ENCODE assay signal across 18 mouse cellular contexts in the genomic region with DNA sequence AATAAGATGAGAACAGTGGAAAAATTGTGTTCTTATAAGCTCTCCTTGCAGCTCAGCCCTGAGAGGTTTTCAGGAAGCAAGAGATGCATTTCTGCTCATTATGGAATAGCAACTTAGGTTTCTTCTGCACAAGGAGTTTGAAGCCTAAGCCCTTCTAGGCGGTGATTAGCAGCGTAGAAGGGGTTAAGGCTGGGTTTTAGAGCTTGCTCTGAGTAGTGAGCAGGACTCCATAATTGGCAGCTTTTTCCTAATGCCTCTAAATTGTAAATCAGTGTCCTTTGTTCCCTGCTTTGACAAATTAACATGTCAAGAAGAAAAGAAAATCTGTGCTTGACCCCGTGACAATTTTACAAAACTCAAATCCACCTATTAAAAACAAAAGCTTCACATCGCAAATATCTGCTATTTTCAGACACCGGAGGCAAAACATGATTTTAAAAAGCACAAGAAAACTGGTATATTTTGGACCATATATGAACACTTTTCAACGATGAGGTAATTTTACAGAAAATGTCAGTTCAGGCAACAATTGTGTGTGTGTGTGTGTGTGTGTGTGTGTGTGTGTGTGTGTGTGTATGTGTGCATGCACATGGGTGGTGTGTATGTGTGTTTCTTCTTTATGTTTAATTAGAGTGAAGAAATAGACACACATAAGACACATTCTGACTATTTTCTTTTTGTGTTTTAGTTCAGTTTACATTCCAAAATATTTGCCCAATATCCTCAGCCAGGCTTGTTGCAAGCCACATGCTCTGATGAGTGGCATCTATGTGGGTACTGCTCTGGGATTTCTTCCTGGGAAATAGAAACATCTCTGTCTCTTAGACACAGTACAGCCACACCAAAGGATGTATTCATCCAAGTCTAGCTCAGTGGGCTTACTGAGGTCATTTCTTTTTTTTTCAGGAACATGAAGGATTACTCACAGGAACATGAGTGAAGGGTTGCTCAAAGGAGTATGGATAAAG.
A peak's percentile ranks its signal among the peaks of the same experiment; 100 is the strongest.
DNase-seq lines count a peak whose midpoint lies in the region; ATAC-seq and TF ChIP-seq lines count a peak whose summit lies in the region.
"Had no signal": no experiment of that assay in that cellular context is flagged by ENCODE, and none has a peak within 500 bp of the region (broad histone marks: within the 10 kb centered on the region; RNA-seq: fewer than 3 reads in every experiment).

No protein-coding gene starts in this region.

- no peak for TF ChIP-seq POLR2A in brain, embryonic 14.5 days (IDR thresholded peaks at IDR 0.05; ENCODE audit: borderline replicate concordance, extremely low read depth, insufficient read depth, insufficient read length, poor library complexity, severe bottlenecking)

- peaks cover 27% of the 10 kb centered on the region for H3K4me1 ChIP-seq in forebrain, embryonic 12.5 days
- H3K4me1 ChIP-seq in hindbrain, embryonic 13.5 days (replicated peaks): peaks cover 14% of the 10 kb centered on the region
- H3K4me1 ChIP-seq in midbrain, embryonic 15.5 days: peaks cover 19% of the 10 kb centered on the region
- H3K4me1 ChIP-seq: embryonic facial prominence, embryonic 12.5 days; megakaryocyte, embryonic 14.5 days had no signal

- 16% methylated on average over 6 of the region's 6 CpGs for WGBS in forebrain, embryonic 12.5 days
- WGBS in hindbrain, embryonic 13.5 days: 42% methylated on average over 6 of the region's 6 CpGs
- WGBS in midbrain, embryonic 15.5 days: 23% methylated on average over 6 of the region's 6 CpGs

- no peak overlapping the region for H3K4me3 ChIP-seq in forebrain, embryonic 12.5 days (replicated peaks)
- H3K4me3 ChIP-seq in hindbrain, embryonic 13.5 days: no peak overlapping the region
- no peak overlapping the region for H3K4me3 ChIP-seq in midbrain, embryonic 15.5 days
- H3K4me3 ChIP-seq: embryonic facial prominence, embryonic 12.5 days; megakaryocyte, embryonic 14.5 days had no signal

- ATAC-seq in forebrain, embryonic 12.5 days (ENCODE audit: low FRiP score): peak; percentile 89
- ATAC-seq in hindbrain, embryonic 13.5 days (ENCODE audit: low FRiP score): no peak
- no peak for ATAC-seq in midbrain, embryonic 15.5 days (replicated peaks)
- no peak for ATAC-seq in inflammation-experienced regulatory T-cells, adult 6 months
- ATAC-seq: liver, postnatal 0 days had no signal

- intact Hi-C loops in heart, postnatal 36 days (cut with DNase I): no loop called here

- no peak for TF ChIP-seq CTCF in brain, embryonic 14.5 days (IDR thresholded peaks at IDR 0.05; ENCODE audit: borderline replicate concordance, extremely low read depth, insufficient read depth, insufficient read length)

- H3K36me3 ChIP-seq in forebrain, embryonic 12.5 days (replicated peaks): no peaks in the 10 kb centered on the region
- H3K36me3 ChIP-seq in hindbrain, embryonic 13.5 days: no peaks in the 10 kb centered on the region
- no peaks in the 10 kb centered on the region for H3K36me3 ChIP-seq in midbrain, embryonic 15.5 days (replicated peaks)
- H3K36me3 ChIP-seq: embryonic facial prominence, embryonic 12.5 days; G1E had no signal

- peak overlapping the region; percentile 79 for H3K27ac ChIP-seq in forebrain, embryonic 12.5 days
- H3K27ac ChIP-seq in hindbrain, embryonic 13.5 days: peak overlapping the region; percentile 30
- H3K27ac ChIP-seq in midbrain, embryonic 15.5 days: peak overlapping the region; percentile 26; the same call in 1 of the 2 replicates
- H3K27ac ChIP-seq: embryonic facial prominence, embryonic 12.5 days had no signal

- H3K9me3 ChIP-seq in forebrain, embryonic 12.5 days: no peaks in the 10 kb centered on the region
- H3K9me3 ChIP-seq in hindbrain, embryonic 13.5 days: no peaks in the 10 kb centered on the region
- no peaks in the 10 kb centered on the region for H3K9me3 ChIP-seq in midbrain, embryonic 15.5 days
- H3K9me3 ChIP-seq: embryonic facial prominence, embryonic 12.5 days had no signal

- no peak overlapping the region for H3K4me2 ChIP-seq in forebrain, embryonic 12.5 days
- H3K4me2 ChIP-seq in hindbrain, embryonic 13.5 days: no peak overlapping the region
- H3K4me2 ChIP-seq in midbrain, embryonic 15.5 days: no peak overlapping the region
- H3K4me2 ChIP-seq: embryonic facial prominence, embryonic 12.5 days; heart, embryonic 11.5 days had no signal

- H3K9ac ChIP-seq in forebrain, embryonic 12.5 days: no peak overlapping the region; the same call in 1 of the 2 replicates
- no peak overlapping the region for H3K9ac ChIP-seq in hindbrain, embryonic 13.5 days
- H3K9ac ChIP-seq in midbrain, embryonic 15.5 days: no peak overlapping the region
- H3K9ac ChIP-seq: embryonic facial prominence, embryonic 12.5 days; liver, postnatal 0 days had no signal

- no peaks in the 10 kb centered on the region for H3K27me3 ChIP-seq in forebrain, embryonic 12.5 days
- no peaks in the 10 kb centered on the region for H3K27me3 ChIP-seq in hindbrain, embryonic 13.5 days
- H3K27me3 ChIP-seq in midbrain, embryonic 15.5 days (replicated peaks): no peaks in the 10 kb centered on the region
- H3K27me3 ChIP-seq: embryonic facial prominence, embryonic 12.5 days; megakaryocyte, embryonic 14.5 days had no signal

- DNase-seq in brain, embryonic 14.5 days (ENCODE audit: low read depth): peak; percentile 93
- no peak for DNase-seq in layer of hippocampus, postnatal 36 days
- no peak for DNase-seq in heart, postnatal 36 days
- DNase-seq: cerebellum, postnatal 14 days; kidney, adult 8-10 months; kidney, postnatal 36 days; layer of hippocampus, adult 9-11 months; liver; liver, postnatal 0 days; lung, postnatal 14 days had no signal

Comparison
In these comparisons a context has a peak if more than half of its experiments do, and no peak if none do; other contexts are left out.
1. H3K27ac ChIP-seq: peak in every context shown above with its lines; median percentile 79 in forebrain, embryonic 12.5 days; 30 in hindbrain, embryonic 13.5 days; 26 in midbrain, embryonic 15.5 days.